Mouse (Mus musculus): ENCODE results near the gene Lst1.

The Lst1 gene

DNA sequence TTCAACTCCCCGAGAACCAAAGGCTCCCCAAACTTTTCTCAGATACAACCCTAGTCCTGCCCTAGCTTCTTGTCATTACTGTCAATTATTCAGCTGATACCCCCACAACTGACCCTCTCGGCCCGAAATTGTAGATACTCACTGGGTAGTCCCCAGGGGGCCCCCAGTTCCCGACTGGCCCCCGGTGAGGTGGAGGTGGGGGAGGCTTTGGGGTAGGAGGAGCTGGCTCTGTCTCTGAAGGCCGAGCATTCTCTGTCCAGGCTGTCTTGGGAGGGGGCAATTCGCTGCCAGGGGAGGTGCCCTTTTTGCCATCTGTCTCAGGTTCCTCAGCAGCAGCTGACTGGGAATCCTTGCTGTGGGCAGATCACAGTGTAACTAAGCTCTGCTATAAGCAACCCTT, 28.6 kb downstream of the Lst1 start:
- DNase-seq (ENCODE audit: low spot score in 2 of 2): no peak

GRCm38 (mm10) chr17:35158850-35159593, 29.2 kb downstream of the Lst1 start:
- DNase-seq (ENCODE audit: low spot score in 2 of 2): no peak

- no peak for DNase-seq (ENCODE audit: low spot score in 2 of 2)
These were observed 30.5 kb downstream of the Lst1 start for GRCm38 (mm10) chr17:35157661-35158175.

DNA sequence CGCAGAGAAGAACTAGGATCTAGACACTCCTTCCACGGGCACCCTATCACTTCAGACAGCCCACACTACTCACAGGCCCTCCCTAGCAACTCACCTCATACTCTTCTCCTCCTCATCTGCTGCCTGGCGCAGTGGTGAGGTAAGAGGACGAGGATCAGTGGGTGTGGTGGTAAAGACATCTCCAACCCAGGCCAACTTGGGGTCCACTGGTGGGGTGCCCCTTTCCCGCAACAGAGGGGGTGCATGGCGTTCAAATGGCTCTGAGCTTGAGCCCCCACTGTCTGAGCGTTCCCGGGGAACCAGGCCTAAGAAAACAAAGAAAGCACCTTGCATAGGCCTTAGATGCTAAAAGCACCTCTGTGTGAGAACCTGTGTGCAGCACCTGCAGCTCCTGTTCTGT, 31.0 kb downstream of the Lst1 start:
- DNase-seq (ENCODE audit: low spot score in 2 of 2): no peak

GRCm38 (mm10) chr17:35156461-35157200, 31.6 kb downstream of the Lst1 start:
- no peak for DNase-seq (ENCODE audit: low spot score in 2 of 2)

DNA sequence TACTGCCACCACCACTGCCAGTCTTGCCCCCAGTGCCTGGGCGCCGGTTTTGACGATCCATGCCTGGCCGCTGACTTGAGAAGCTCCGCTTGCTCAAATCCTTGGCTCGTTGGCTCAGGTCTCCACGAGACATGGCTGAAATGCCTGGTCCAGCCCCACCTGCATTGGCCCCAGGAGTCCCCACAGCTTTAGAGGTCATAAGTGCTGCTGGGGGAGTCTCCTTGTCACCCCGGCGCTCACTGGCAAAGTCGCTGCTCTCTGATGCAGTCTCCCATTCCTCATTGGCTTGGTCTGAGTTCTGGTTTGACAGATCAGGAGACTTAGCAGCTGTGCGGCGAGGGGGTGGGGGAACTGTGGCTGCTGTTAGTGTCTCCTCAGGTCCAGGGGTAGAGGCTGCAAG, 32.8 kb downstream of the Lst1 start:
- DNase-seq (ENCODE audit: low spot score in 2 of 2): no peak

- no peak for DNase-seq (ENCODE audit: low spot score in 2 of 2)
These were observed 33.6 kb downstream of the Lst1 start for GRCm38 (mm10) chr17:35154616-35155015.

GRCm38 (mm10) chr17:35153931-35154330, 34.3 kb downstream of the Lst1 start:
- no peak for DNase-seq (ENCODE audit: low spot score in 2 of 2)

DNA sequence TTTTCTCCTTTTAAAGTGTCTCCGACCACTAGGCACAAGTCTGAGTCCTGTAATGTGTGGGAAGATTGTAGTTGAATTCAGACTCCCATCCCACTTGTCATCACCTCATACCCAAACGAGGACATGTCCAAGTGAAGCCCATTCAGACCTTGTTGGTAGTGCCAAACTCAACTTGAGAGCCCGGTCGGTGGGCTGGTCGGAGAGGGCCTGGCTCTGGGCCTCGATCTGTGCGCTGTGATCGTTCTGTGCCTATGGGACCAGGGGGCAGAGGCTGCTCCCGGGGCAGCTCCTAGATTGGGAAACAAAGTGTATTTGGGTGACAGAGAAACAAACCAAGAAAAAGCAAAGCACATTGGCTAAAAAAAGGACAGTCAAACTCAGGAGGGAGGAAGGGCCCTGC, 35.2 kb downstream of the Lst1 start:
- DNase-seq (ENCODE audit: low spot score in 2 of 2): no peak

DNA sequence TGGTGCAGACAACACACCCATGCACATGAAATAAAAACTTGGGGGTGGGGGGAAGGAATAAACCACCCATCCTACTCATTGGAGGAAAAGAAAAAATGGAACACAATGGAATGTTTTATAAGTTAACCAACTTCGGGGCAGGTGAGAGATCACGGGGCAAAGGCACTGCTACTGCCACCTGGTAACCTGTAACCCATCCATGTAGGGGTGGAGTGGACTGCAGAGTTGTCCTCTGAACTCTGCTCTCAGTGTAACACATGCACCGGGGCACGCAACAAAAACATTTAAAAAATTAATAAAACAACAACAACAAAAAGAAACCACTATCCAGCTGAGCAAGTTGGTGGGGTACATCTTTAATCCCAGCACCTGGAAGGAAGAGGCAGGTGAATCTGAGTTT, 36.1 kb downstream of the Lst1 start:
- no peak for DNase-seq (ENCODE audit: low spot score in 2 of 2)

GRCm38 (mm10) chr17:35147922-35148639, 40.2 kb downstream of the Lst1 start:
- DNase-seq (ENCODE audit: low spot score in 2 of 2): no peak

- DNase-seq (ENCODE audit: low spot score in 2 of 2): no peak
These were observed 40.9 kb downstream of the Lst1 start for GRCm38 (mm10) chr17:35147348-35147747.

DNA sequence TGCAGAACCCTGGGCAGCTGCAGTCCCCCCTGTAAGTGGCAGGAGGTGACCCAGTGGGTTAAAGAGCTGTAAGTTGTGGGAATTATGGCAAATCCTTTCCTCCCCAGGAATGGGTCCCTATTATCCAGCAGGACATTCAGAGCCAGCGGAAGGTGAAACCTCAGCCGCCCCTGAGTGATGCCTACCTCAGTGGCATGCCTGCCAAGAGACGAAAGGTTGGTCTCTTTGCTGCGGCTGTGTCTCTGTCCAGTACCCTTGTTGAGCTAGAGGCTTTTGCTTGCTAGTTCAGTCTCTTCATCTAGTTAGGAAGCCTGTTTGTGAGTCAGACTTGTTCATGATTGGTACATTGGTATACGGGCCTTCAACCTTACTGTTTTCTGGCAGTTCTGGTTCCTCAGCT, 42.1 kb downstream of the Lst1 start:
- DNase-seq (ENCODE audit: low spot score in 2 of 2): no peak

DNA sequence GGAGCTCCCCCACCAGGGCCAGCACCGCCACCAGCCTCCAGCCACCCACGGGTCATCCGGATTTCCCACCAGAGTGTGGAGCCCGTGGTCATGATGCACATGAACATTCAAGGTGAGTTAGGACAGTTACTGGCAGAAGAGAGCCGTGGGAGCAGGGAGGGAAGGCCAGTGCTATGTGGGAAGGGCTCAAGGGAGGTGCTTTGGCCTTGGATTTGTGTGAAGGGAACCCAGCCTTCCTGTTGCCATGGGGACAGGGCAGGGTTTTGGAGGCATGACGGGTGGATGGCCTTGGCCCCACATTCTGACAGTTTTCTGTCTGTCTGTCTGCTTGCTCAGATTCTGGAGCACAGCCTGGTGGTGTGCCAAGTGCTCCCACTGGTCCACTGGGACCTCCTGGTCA, 46.3 kb downstream of the Lst1 start:
- DNase-seq (ENCODE audit: low spot score in 2 of 2): no peak

- DNase-seq (ENCODE audit: low spot score in 2 of 2): no peak
These were observed 47.7 kb downstream of the Lst1 start for GRCm38 (mm10) chr17:35140490-35140996.

- DNase-seq (ENCODE audit: low spot score in 2 of 2): no peak
These were observed 49.0 kb downstream of the Lst1 start for GRCm38 (mm10) chr17:35139269-35139668.

GRCm38 (mm10) chr17:35135591-35136320, 52.5 kb downstream of the Lst1 start:
- DNase-seq (ENCODE audit: low spot score in 2 of 2): no peak
